Mouse (Mus musculus): ENCODE measurements around the gene Cadps2.
A peak's percentile ranks its signal among the peaks of the same experiment; 100 is the strongest.

Cadps2 gene

DNA sequence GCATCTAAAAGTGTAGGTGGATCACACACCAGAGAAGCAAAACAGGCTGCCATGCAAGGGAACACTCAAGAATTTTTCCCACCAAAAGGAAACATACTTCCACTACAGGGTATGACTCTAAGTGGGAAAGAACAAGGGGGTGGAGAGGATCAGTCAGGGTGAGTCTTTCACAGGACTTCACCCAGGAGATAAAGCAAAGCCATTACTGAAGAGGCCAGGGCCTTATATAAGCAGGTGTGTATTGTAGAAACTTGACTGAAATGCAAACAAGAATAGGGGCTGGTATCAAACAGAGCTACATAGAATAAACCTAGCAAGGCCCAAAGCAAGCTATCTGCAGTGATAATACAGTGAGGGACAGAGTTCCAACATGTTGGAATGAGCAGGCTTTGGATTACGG, 271.6 kb downstream of the Cadps2 start:
- no peak for DNase-seq (ENCODE audit: low read depth, low spot score)

DNA sequence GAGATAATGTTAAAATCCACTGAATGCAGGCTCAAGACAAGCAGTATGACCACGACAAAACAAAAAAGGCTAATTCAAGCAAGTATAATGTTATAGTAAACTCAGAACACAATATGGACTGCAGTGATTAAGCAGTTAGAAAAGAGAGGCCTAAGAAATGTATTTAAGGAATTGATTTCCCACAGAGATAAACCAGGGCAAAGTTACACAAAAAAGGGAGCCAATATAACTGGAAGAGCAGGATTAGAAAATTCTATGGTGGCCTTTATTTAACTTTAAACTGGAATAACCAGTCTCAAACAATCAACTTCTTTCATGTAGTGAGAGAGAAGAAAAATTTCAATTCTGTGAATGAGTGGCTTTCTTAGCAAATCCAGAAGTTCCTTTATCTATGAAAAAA, 289.3 kb downstream of the Cadps2 start:
- no peak for DNase-seq (ENCODE audit: low read depth, low spot score)

DNA sequence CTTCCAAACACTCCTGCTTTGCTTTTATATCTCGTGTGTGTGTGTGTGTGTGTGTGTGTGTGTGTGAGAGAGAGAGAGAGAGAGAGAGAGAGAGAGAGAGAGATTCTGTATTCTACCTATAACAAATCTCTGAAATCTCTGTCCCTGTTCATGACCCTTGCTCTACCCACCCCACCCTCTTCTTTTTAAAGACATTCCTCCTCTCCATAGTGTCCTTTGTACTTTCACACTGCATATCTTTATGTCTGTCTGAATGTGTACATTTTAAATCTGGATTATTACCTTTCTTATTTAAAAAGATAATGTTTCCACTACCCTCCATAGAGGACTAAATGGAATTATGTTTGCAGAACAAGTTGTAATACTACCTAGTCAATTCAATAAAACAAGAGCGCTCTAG, 315.5 kb downstream of the Cadps2 start:
- no peak for DNase-seq (ENCODE audit: low read depth, low spot score)

DNA sequence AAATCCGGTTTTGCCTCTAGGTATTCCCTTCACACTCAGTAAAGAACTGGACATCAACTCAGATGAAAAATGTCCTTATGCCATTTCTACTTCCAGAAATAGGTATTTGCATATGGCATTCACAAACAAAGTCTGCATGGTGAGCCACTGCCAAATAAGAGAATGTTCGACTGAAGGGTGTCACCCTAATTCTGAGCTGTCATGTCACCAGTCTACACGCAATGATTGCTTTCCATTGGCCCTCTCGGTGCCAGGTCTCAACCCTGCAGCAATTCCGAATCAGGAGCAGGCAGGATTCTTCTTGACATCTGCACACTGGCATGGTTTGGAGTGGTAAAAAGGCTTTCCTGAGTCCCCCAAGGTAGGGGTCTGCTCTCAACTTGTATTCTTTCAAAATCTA, 316.7 kb downstream of the Cadps2 start:
- DNase-seq (ENCODE audit: low read depth, low spot score) = no peak

DNA sequence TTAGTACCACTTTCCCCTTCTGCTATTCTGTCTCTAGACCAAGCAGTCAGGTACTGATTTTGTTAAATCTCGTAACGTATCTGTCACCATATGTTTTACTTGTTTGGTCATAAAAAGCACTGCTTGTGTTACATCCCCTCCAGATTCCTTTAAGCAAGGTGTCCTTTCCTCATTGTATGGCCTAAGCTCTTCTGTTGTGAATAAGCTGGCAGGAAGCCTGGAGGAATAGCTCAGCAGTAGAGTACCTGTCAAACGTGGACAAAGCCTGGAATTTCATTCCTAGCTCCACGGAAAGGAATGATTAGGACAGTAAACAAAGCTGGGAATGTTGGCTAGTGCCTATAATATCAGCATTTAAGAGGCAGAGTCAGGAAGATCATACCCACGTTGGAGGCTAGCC, 340.6 kb downstream of the Cadps2 start:
- no peak for DNase-seq (ENCODE audit: low read depth, low spot score)

DNA sequence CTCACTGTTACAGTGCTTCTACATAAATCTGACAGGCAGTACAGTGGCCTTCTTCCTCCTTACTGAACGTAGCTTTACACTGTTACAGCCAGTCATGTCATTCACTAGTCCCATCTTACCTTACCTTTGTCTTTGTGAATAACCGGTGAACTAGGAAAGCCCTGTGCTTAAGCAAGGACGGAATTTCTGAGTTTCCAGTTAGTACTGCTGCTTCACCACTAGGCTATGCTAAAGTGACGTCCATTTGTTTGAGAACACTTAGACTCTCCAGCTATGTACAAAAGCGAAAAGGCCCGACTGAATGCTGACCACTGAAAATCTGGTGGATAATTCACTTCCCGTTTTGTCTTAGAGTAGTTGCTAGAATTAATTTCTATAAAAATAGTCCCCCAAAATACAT, 347.4 kb downstream of the Cadps2 start:
- peak; percentile 43 for DNase-seq (ENCODE audit: low read depth, low spot score)

DNA sequence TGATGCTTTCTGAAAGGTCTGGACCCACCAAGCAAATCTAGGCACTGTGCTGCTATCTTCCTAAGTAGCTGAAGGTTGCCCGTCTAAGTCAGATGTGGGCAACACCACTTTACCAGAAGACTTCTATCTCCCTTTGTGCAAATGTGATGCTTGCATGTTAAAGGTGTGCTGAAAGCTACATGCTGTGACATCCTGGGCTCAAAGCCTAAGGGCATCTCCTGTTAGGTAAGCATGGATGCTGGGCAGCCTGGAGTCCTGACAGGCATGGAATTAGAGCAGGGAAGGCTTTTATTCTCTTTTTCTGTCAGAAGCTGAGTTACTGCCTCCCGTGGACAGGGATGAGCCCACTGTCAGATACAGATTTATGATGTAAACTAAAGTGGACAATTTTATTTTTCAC, 348.8 kb downstream of the Cadps2 start:
- DNase-seq (ENCODE audit: low read depth, low spot score) = no peak

DNA sequence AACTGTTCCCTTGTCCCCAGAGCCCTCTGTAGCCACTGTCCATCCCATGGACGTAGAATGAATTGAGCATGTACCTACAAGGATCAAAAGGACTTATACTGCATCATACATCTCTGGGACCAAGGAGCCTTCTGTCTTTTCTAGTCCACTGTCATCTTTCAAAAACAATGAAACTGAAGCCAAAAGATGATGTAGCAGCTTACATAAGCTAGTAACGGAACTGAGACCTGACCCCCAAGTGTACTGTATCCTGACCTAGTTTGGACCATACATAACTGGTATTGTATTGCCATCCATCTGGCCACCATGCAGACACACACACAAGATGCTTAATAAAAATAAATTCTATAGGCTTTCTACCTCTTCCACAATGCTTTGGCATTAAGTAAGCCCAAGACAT, 350.2 kb downstream of the Cadps2 start:
- no peak for DNase-seq (ENCODE audit: low read depth, low spot score)

DNA sequence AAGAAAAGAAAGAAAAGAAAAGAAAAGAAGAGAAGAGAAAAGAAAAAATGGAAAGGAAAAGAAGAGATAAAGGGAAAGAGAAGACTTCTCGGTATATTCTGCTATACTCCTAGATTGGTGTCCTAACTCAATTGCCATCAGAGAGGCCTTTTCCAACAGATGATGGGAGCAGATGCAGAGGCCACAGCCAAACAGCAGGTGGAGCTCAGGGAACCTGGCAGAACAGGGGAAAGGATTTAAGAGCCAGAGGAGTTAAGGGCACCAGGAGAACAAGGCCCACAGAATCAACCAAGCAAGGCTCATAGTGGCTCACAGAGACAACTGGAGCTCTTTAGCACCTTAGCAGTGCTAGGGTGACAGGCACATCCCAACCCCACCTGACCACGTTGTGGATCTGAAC, 366.5 kb downstream of the Cadps2 start:
- peak; percentile 57 for DNase-seq (ENCODE audit: low read depth, low spot score)

DNA sequence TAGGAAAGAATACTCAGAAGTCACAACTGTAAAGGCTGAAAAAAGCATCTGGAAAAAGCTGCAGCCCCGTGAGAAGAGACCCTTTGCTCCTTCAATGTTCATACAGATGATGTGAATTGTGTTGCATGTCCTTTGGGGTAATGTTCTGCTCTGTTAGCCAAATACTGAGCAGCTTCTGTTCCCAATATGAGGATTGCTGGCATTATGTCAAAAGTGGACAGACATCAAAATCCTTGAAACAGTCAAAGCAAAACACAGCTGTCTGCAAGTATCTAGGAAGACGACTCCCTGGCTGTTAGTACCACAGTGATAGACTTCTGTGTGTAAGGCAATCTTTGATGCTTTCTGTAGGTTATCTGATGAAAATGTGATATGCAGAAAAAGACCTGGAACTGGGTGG, 367.4 kb downstream of the Cadps2 start:
- DNase-seq (ENCODE audit: low read depth, low spot score) = no peak

DNA sequence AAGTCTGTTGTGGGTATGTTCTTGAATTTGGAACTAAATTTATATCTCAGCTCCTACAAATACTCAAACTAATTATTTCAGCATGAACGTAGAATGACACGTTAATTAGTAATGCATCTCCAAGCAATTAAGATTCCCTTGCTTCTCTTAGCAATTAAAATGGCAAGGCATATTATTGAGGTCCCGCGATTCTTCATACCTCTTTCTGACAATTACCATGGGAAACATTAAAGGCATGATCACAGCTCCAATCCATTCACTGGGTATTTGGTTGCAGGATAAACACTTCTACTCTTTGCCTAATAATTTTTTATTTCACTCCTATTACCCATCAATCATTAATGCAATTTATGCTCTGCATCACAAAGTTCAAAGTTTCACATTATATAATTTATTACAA, 371.3 kb downstream of the Cadps2 start:
- no peak for DNase-seq (ENCODE audit: low read depth, low spot score)

DNA sequence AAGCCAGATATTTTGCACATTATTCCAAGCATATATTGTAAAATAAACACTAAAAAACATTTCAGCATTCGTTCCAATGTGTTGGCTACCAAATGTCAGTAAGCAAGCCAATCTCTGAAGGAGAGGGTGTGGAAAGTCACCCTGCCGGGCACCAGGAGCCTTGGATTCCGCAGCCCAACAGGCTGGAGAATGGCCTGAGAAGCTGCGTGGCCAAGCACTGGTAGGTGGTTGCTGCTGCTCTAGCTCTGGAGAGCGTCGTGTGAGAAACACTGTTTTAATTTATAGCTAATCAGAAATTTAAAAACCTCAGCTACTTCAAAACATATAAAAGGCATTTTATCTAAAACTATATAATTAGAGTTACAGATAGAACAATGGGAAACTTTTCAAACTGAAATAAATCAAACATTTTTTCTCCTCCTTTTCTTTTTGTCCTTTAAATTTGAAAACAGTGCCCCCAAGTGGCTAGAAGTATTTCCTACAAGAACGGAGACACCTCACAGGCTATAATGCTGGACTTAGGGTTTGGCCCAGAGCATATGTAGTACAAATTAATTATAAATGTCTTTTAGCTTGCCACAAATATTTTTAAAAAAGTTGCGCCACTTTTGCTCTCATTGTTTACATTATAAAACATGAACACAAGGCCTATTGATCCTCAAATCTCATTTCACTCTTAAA, 376.5 kb downstream of the Cadps2 start:
- peak; percentile 47 for DNase-seq (ENCODE audit: low read depth, low spot score)

DNA sequence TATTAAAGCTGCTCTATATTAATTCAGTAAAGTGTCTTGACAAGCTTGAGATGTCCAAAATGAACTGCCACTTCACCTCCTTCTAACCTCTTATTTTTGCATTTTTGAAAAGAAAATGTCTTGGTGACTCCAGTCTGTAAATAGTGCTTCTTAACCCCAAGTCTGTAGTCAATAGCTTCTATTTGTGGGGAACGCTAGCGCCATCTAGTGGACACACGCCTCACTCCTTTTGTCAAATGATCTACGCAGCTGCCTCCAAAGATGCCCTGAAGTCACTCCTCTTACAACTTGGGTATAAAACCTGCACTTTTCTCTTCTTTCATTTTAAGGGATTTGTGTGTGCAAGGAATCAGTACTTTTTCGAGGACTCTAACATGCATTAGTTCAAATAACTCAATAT, 381.5 kb downstream of the Cadps2 start:
- peak; percentile 76 for DNase-seq (ENCODE audit: low read depth, low spot score)

DNA sequence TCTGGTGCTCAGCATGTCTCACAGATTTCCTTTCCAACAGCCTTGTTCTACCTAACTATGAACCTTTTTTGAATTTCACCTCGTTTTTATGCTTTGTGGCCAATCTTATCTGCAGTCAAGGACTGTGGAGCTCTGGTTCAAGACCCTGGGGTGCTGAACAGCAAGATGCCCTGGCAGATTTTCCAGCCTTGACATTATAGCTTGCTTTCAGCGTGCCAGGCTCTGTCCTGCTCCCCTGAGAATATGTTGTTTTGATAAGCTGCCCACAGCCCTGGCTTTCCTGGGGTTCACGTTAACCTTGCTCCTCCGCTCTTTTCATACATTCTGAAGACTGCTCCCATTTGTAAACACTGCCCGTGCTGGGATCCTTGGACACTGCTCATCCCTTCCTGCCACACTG, 385.3 kb downstream of the Cadps2 start:
- DNase-seq (ENCODE audit: low read depth, low spot score) = no peak

DNA sequence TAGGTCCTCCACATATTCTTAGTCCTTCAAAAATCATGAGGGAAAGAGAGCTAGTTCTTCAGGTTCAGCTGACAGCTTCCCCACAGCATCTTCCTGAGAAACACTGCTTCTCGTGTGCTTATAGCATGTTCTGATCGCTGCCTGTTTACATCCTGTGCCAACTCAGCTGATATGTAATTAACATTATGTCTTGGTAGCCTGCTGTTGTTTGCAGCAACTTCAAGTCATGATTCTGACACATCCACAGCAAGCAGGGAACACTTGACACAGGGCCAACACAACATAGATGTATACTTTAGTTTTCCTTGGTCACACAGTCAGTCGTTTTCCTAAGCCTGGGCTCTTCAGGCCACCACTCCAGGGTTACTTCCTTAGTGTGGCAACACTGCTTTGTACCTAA, 399.3 kb downstream of the Cadps2 start:
- no peak for DNase-seq (ENCODE audit: low read depth, low spot score)

DNA sequence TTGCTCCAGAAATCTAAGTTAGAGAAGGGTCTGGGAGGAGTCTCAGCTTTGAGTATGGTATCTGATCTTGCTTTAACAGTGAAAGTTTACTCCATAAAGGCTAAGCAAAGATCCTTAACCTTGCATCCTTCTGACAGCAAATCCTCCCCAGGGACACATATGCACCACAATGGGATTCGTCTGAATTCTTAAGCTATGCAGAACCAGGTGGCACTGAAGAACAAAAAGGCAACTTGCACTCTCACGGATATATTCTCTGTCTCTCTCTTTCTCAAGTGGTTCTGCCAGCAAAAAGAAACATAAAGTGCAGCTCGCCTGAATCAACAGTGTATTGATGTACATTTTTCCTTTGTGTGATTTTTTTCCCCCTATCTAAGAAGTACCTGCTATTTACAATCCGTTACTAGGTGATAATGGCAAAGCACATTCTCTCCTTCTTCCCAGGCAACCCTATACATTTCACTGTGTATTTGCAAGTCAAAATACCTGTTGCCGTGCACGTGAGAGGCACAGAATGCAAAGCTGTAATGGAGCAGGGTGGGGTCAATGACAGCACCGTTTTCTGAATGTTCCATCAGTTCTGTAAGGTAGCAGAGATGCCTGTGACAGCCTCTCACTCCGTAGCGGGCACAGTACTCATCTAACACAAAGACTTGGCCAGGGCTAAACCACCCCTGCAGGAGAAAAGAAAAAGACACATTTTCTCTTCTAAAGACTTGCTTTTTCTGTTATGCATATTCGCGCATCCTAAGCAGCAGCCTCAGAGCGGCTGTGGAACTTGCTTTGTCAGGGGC, 428.8 kb downstream of the Cadps2 start:
- peak; percentile 77 for DNase-seq (ENCODE audit: low read depth, low spot score)

DNA sequence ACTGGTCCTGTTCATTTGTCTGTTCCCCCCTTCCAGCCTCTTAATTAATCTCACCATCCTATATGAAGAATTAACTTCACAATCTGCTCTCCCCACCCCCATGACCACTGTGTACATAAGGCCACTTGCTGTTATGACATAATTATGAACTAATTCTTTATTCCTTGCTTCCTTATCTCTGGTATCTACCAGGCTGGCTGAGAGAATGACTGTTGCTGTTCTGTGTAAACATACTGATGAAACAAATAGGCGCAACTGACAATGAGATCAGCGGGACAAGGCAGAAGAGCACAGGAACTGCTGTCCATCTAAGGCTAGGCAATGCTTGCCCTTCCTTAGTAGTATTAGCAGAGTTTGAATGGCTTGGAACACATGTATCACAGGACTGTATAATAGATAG, 445.1 kb downstream of the Cadps2 start:
- DNase-seq (ENCODE audit: low read depth, low spot score) = no peak

DNA sequence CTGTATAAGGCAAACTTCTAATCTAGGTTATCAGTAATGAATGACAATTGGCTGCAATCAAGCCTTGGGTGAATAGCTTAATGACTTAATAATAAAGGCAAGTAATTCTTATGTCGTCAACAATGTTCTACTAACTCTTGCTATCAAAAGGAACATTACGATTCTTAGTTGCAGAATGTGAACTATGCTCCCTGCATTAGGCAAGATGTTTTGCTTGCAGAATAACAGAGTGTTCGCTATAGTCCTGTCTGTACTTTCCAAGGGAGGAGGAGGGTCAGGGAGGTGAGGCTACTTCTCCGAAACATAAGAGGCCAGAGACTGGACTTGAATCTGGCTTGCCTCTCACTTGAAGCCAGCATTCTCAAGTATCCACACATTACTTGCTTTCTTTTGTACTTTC, 446.5 kb downstream of the Cadps2 start:
- no peak for DNase-seq (ENCODE audit: low read depth, low spot score)

DNA sequence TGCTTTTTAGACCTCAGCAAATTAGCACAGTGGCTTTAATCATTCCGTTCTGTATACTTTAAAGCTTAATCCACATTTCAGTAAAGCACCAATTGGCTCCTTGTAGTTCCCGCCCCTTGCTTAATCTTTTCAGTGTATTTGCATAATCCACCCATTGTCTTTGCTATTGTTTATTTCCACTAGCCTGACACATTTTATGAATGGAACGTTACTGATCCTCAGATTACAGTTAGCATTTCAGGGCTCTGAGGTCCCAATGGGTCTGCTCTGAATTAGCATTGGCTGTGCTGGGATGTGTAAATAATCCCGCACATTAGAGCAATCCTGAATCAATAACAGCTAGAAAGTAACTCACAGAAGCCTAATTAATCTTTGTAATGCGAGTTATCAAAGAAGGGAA, 452.5 kb downstream of the Cadps2 start:
- peak; percentile 12 for DNase-seq (ENCODE audit: low read depth, low spot score)

DNA sequence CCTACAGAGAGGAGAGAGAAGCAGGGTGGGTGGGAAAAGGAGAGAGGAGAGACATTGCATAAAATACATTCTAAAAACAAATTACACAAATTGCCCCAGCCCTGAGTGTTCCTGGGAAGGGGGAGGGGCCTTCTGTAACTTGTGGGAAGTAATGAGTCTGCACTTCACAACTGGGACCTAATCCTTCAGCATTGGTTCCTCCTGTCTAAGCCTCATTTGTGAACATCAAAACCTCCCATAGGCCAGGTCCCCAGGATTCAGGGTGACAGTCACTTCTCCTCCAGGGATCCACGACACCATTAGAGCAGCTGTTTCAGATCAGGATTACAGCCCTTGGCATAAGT, 456.2 kb downstream of the Cadps2 start:
- DNase-seq (ENCODE audit: low read depth, low spot score) = no peak

DNA sequence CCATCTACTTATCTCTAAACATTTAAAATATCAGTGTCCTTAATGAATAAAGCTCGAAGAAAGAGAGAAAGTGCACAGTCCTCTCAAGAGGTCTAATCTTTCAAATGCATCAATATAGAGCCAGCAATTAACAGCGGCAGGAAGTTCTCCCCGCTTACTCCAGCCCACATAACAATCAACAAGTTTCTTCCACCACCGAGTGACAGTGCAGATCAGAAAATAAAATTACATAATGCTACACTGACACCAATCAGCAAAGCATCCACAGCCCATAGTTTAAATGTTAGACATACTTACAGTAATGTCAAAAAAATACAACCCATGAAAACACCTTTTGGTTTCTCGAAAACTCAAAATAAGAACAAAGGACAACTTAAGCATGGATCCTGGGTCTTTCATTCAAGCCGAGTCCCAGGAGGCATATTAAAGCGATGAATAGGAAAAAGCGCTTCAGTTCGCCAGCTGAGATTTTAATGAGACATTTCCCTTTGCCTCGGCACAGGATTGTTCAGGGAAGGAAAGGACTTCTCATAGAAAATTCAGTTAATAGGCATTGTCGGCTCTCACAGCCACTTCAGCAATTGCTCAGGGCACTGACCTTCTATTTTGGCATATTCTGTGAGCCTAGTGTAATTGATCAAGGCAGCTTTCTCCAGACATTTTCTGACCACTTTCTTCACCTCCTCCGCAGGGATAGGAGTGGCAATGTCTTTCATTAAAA, 456.8 kb downstream of the Cadps2 start:
- DNase-seq (ENCODE audit: low read depth, low spot score) = peak; percentile 13

DNA sequence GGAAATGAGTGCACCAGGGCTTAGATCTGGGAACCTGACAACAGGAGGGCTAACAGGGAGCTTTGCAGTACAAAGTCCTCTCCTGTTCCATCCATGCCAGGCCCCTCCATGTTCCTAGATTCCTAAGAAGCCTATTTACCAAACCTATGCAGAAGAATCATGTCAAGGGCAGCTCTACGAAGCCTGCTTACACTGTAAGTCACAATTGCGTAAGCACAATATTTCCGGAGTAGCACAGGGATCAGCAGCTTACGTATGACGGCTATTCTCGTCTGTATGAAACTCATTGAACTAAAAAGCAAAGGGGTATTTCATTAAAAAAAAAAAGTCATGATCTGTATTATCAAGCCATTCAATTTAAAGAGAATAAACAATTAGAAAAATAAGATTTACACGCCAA, 462.9 kb downstream of the Cadps2 start:
- no peak for DNase-seq (ENCODE audit: low read depth, low spot score)

Data from R1 (cell line).